Mouse (Mus musculus) ES-Bruce4 (cell line): ENCODE measurements around the gene Pcsk2. TPM values are rescaled to one million over a fixed set of nuclear protein-coding genes. Genes with fewer than 3 reads are reported as not detected.

Experiments
- H3K27ac ChIP-seq: 2 replicates; pipeline ENCODE4 v1.5.1; 2012; ENCODE audit warnings: low read length, inconsistent platforms; ENCODE audit not compliant: insufficient read depth
- H3K27me3 ChIP-seq: 2 replicates; pipeline ENCODE4 v1.6.1; 2012; ENCODE audit warnings: mild to moderate bottlenecking, low read length, inconsistent platforms; ENCODE audit not compliant: control insufficient read depth, poor library complexity, insufficient read depth, severe bottlenecking
- H3K36me3 ChIP-seq: 2 replicates; pipeline ENCODE4 v1.6.1; 2012; ENCODE audit warnings: inconsistent platforms, mild to moderate bottlenecking, low read length, moderate library complexity; ENCODE audit not compliant: control insufficient read depth, poor library complexity, insufficient read depth, severe bottlenecking
- H3K4me1 ChIP-seq: one replicate; pipeline ENCODE4 v1.8.1; 2011; ENCODE audit warnings: low read length; ENCODE audit not compliant: control insufficient read depth, insufficient read depth
- H3K4me3 ChIP-seq: 2 replicates; pipeline ENCODE4 v1.5.1; 2011; ENCODE audit warnings: low read depth, mild to moderate bottlenecking, low read length
- H3K9ac ChIP-seq: 2 replicates; pipeline ENCODE4 v1.6.1; 2012; ENCODE audit warnings: low read depth, mild to moderate bottlenecking, inconsistent platforms; ENCODE audit not compliant: poor library complexity, severe bottlenecking
- H3K9me3 ChIP-seq: replicated peaks from 2 replicates; pipeline ENCODE4 v1.6.1; 2012; ENCODE audit warnings: mild to moderate bottlenecking, low read length, inconsistent platforms; ENCODE audit not compliant: control insufficient read depth, poor library complexity, insufficient read depth, severe bottlenecking
- CTCF ChIP-seq: IDR thresholded peaks from one replicate; pipeline ENCODE4 v1.8.1; 2011; ENCODE audit warnings: low read depth, low read length
- EP300 ChIP-seq: IDR thresholded peaks from 2 replicates; pipeline ENCODE4 v1.6.1; 2011; ENCODE audit warnings: low read depth, low read length; ENCODE audit not compliant: insufficient read depth
- POLR2A ChIP-seq: IDR thresholded peaks from one replicate; pipeline ENCODE4 v1.8.1; 2011; ENCODE audit warnings: low read length; ENCODE audit not compliant: insufficient read depth
- polyA plus RNA-seq: library from polyadenylated mRNA; stranded (reverse); fragments of >200 nt; gene quantifications from 2 replicates; pipeline ENCODE4 v1.2.4, GENCODE M21; 2011; ENCODE audit warnings: low read depth; ENCODE audit not compliant: missing spikeins, insufficient read depth, insufficient read length

Gene Pcsk2
- polyA plus RNA-seq, 1 experiment, result 1.1 TPM

- TF ChIP-seq EP300 (no peak), CTCF (no peak), POLR2A (no peak)
- Histone ChIP-seq H3K27ac (no peak overlapping the region), H3K9ac (no peak overlapping the region), H3K4me3 (no peak overlapping the region), H3K9me3 (no peaks in the 10 kb centered on the region), H3K4me1 (no peaks in the 10 kb centered on the region), H3K27me3 (no peaks in the 10 kb centered on the region), H3K36me3 (no peaks in the 10 kb centered on the region)
Measured at GRCm38 (mm10) chr2:143723231-143723630, 177.3 kb downstream of the Pcsk2 start.

- Histone ChIP-seq H3K9me3 (no peaks in the 10 kb centered on the region), H3K4me1 (no peaks in the 10 kb centered on the region), H3K27me3 (no peaks in the 10 kb centered on the region), H3K36me3 (no peaks in the 10 kb centered on the region), H3K9ac (no peak overlapping the region), H3K27ac (no peak overlapping the region), H3K4me3 (no peak overlapping the region)
- no peak for TF ChIP-seq CTCF
- TF ChIP-seq EP300, result no peak
- TF ChIP-seq POLR2A, result no peak
Measured at GRCm38 (mm10) chr2:143724101-143724500, 178.1 kb downstream of the Pcsk2 start.

- no peaks in the 10 kb centered on the region for H3K36me3 ChIP-seq
- H3K4me3 ChIP-seq, result no peak overlapping the region
- no peaks in the 10 kb centered on the region for H3K9me3 ChIP-seq
- H3K4me1 ChIP-seq, result no peaks in the 10 kb centered on the region
- H3K27ac ChIP-seq, result no peak overlapping the region
- no peak overlapping the region for H3K9ac ChIP-seq
- TF ChIP-seq EP300 (no peak), POLR2A (no peak)
- H3K27me3 ChIP-seq, result no peaks in the 10 kb centered on the region
Measured at GRCm38 (mm10) chr2:143724720-143725119, 178.8 kb downstream of the Pcsk2 start.

GRCm38 (mm10) chr2:143732501-143732900 lies 186.5 kb downstream of the Pcsk2 start:
- Histone ChIP-seq H3K36me3 (no peaks in the 10 kb centered on the region), H3K27ac (no peak overlapping the region), H3K27me3 (no peaks in the 10 kb centered on the region), H3K4me3 (no peak overlapping the region; the same call in 1 of the 2 replicates), H3K9me3 (no peaks in the 10 kb centered on the region), H3K4me1 (no peaks in the 10 kb centered on the region), H3K9ac (no peak overlapping the region)
- TF ChIP-seq POLR2A (no peak), EP300 (no peak), CTCF (no peak)

GRCm38 (mm10) chr2:143735442-143735841 lies 189.5 kb downstream of the Pcsk2 start:
- Histone ChIP-seq H3K9ac (no peak overlapping the region), H3K36me3 (no peaks in the 10 kb centered on the region), H3K4me1 (no peaks in the 10 kb centered on the region), H3K9me3 (no peaks in the 10 kb centered on the region), H3K27me3 (no peaks in the 10 kb centered on the region), H3K4me3 (no peak overlapping the region), H3K27ac (no peak overlapping the region)
- TF ChIP-seq EP300, result no peak
- TF ChIP-seq POLR2A, result no peak
- TF ChIP-seq CTCF, result no peak

GRCm38 (mm10) chr2:143739475-143740226 lies 193.7 kb downstream of the Pcsk2 start:
- Histone ChIP-seq H3K9ac (no peak overlapping the region), H3K27ac (no peak overlapping the region), H3K36me3 (no peaks in the 10 kb centered on the region), H3K27me3 (no peaks in the 10 kb centered on the region), H3K4me3 (no peak overlapping the region), H3K4me1 (no peaks in the 10 kb centered on the region), H3K9me3 (no peaks in the 10 kb centered on the region)
- TF ChIP-seq CTCF (no peak), EP300 (no peak), POLR2A (no peak)
